Mouse (Mus musculus) lung, adult 18-20 months (tissue): Measurements from ENCODE around the gene Eomes.

Experiments used
- DNase-seq, 2 experiments: peaks; one replicate each; pipeline ENCODE4 v3.0.0; 2022; ENCODE audit warnings: mixed read lengths in 2 of 2

The Eomes gene

GRCm38 (mm10) chr9:118520858-118521257 lies 42.8 kb downstream of the Eomes start:
- no peak for DNase-seq

GRCm38 (mm10) chr9:118521659-118522058 lies 43.6 kb downstream of the Eomes start:
- DNase-seq = no peak

GRCm38 (mm10) chr9:118523738-118524137 lies 45.7 kb downstream of the Eomes start:
- DNase-seq = no peak

- DNase-seq = no peak
Measured at GRCm38 (mm10) chr9:118527056-118527455, 49.0 kb downstream of the Eomes start.

GRCm38 (mm10) chr9:118529783-118530182 lies 51.8 kb downstream of the Eomes start:
- DNase-seq = no peak

GRCm38 (mm10) chr9:118530679-118531078 lies 52.7 kb downstream of the Eomes start:
- peak in 1 of 2 experiments; percentile 18 for DNase-seq

- DNase-seq = no peak
Measured at GRCm38 (mm10) chr9:118532516-118533205, 54.6 kb downstream of the Eomes start.
